Mouse (Mus musculus): ENCODE measurements around the gene Smurf1. TPM values are rescaled to one million over a fixed set of nuclear protein-coding genes. Genes with fewer than 3 reads are reported as not detected.

The Smurf1 gene
- polyA plus RNA-seq, 1 experiment: 19.7 TPM

- no peaks in the 10 kb centered on the region for H3K9me3 ChIP-seq (replicated peaks; ENCODE audit: control insufficient read depth, insufficient read depth, low read length, poor library complexity, severe bottlenecking)
- no peak overlapping the region for H3K4me3 ChIP-seq (ENCODE audit: low read depth, low read length)
- no peak overlapping the region for H3K27ac ChIP-seq (ENCODE audit: insufficient read depth, low read length)
- TF ChIP-seq POLR2A (IDR thresholded peaks at IDR 0.05; ENCODE audit: insufficient read depth, low read length): no peak
- TF ChIP-seq EP300 (IDR thresholded peaks at IDR 0.05; ENCODE audit: insufficient read depth, low read depth, low read length): no peak
- TF ChIP-seq CTCF (IDR thresholded peaks at IDR 0.05; ENCODE audit: low read depth, low read length): no peak
- no peak overlapping the region for H3K9ac ChIP-seq (ENCODE audit: low read depth, poor library complexity, severe bottlenecking)
- H3K36me3 ChIP-seq (ENCODE audit: control insufficient read depth, insufficient read depth, low read length, poor library complexity, severe bottlenecking): no peaks in the 10 kb centered on the region
- no peaks in the 10 kb centered on the region for H3K27me3 ChIP-seq (ENCODE audit: control insufficient read depth, insufficient read depth, low read length, poor library complexity, severe bottlenecking)
- H3K4me1 ChIP-seq (ENCODE audit: control insufficient read depth, insufficient read depth, low read length): no peaks in the 10 kb centered on the region
Measured at GRCm38 (mm10) chr5:144944932-144945331, 20.7 kb downstream of the Smurf1 start.

- Histone ChIP-seq H3K4me1 (ENCODE audit: control insufficient read depth, insufficient read depth, low read length) (no peaks in the 10 kb centered on the region), H3K27ac (ENCODE audit: insufficient read depth, low read length) (no peak overlapping the region), H3K27me3 (ENCODE audit: control insufficient read depth, insufficient read depth, low read length, poor library complexity, severe bottlenecking) (no peaks in the 10 kb centered on the region), H3K36me3 (ENCODE audit: control insufficient read depth, insufficient read depth, low read length, poor library complexity, severe bottlenecking) (no peaks in the 10 kb centered on the region), H3K4me3 (ENCODE audit: low read depth, low read length) (no peak overlapping the region), H3K9me3 (replicated peaks; ENCODE audit: control insufficient read depth, insufficient read depth, low read length, poor library complexity, severe bottlenecking) (no peaks in the 10 kb centered on the region), H3K9ac (ENCODE audit: low read depth, poor library complexity, severe bottlenecking) (no peak overlapping the region)
- TF ChIP-seq EP300 (IDR thresholded peaks at IDR 0.05; ENCODE audit: insufficient read depth, low read depth, low read length) (no peak), POLR2A (IDR thresholded peaks at IDR 0.05; ENCODE audit: insufficient read depth, low read length) (no peak), CTCF (IDR thresholded peaks at IDR 0.05; ENCODE audit: low read depth, low read length) (no peak)
Measured at GRCm38 (mm10) chr5:144944370-144944769, 21.3 kb downstream of the Smurf1 start.

- no peak for TF ChIP-seq POLR2A (IDR thresholded peaks at IDR 0.05; ENCODE audit: insufficient read depth, low read length)
- no peak for TF ChIP-seq EP300 (IDR thresholded peaks at IDR 0.05; ENCODE audit: insufficient read depth, low read depth, low read length)
- no peak for TF ChIP-seq CTCF (IDR thresholded peaks at IDR 0.05; ENCODE audit: low read depth, low read length)
- no peak overlapping the region for H3K27ac ChIP-seq (ENCODE audit: insufficient read depth, low read length)
- H3K9me3 ChIP-seq (replicated peaks; ENCODE audit: control insufficient read depth, insufficient read depth, low read length, poor library complexity, severe bottlenecking): no peaks in the 10 kb centered on the region
- no peaks in the 10 kb centered on the region for H3K36me3 ChIP-seq (ENCODE audit: control insufficient read depth, insufficient read depth, low read length, poor library complexity, severe bottlenecking)
- no peaks in the 10 kb centered on the region for H3K4me1 ChIP-seq (ENCODE audit: control insufficient read depth, insufficient read depth, low read length)
- no peak overlapping the region for H3K9ac ChIP-seq (ENCODE audit: low read depth, poor library complexity, severe bottlenecking)
- H3K27me3 ChIP-seq (ENCODE audit: control insufficient read depth, insufficient read depth, low read length, poor library complexity, severe bottlenecking): no peaks in the 10 kb centered on the region
- H3K4me3 ChIP-seq (ENCODE audit: low read depth, low read length): no peak overlapping the region
Measured at GRCm38 (mm10) chr5:144943346-144943745, 22.3 kb downstream of the Smurf1 start.

GRCm38 (mm10) chr5:144942431-144942830, 23.2 kb downstream of the Smurf1 start:
- no peaks in the 10 kb centered on the region for H3K36me3 ChIP-seq (ENCODE audit: control insufficient read depth, insufficient read depth, low read length, poor library complexity, severe bottlenecking)
- H3K9me3 ChIP-seq (replicated peaks; ENCODE audit: control insufficient read depth, insufficient read depth, low read length, poor library complexity, severe bottlenecking): no peaks in the 10 kb centered on the region
- H3K27ac ChIP-seq (ENCODE audit: insufficient read depth, low read length): no peak overlapping the region
- no peak for TF ChIP-seq POLR2A (IDR thresholded peaks at IDR 0.05; ENCODE audit: insufficient read depth, low read length)
- no peak overlapping the region for H3K4me3 ChIP-seq (ENCODE audit: low read depth, low read length)
- H3K9ac ChIP-seq (ENCODE audit: low read depth, poor library complexity, severe bottlenecking): no peak overlapping the region
- no peaks in the 10 kb centered on the region for H3K4me1 ChIP-seq (ENCODE audit: control insufficient read depth, insufficient read depth, low read length)
- no peaks in the 10 kb centered on the region for H3K27me3 ChIP-seq (ENCODE audit: control insufficient read depth, insufficient read depth, low read length, poor library complexity, severe bottlenecking)

- TF ChIP-seq EP300 (IDR thresholded peaks at IDR 0.05; ENCODE audit: insufficient read depth, low read depth, low read length) (no peak), CTCF (IDR thresholded peaks at IDR 0.05; ENCODE audit: low read depth, low read length) (no peak), POLR2A (IDR thresholded peaks at IDR 0.05; ENCODE audit: insufficient read depth, low read length) (no peak)
- H3K36me3 ChIP-seq (ENCODE audit: control insufficient read depth, insufficient read depth, low read length, poor library complexity, severe bottlenecking): no peaks in the 10 kb centered on the region
- no peaks in the 10 kb centered on the region for H3K9me3 ChIP-seq (replicated peaks; ENCODE audit: control insufficient read depth, insufficient read depth, low read length, poor library complexity, severe bottlenecking)
- no peak overlapping the region for H3K27ac ChIP-seq (ENCODE audit: insufficient read depth, low read length)
- H3K4me3 ChIP-seq (ENCODE audit: low read depth, low read length): no peak overlapping the region
- no peak overlapping the region for H3K9ac ChIP-seq (ENCODE audit: low read depth, poor library complexity, severe bottlenecking)
- no peaks in the 10 kb centered on the region for H3K4me1 ChIP-seq (ENCODE audit: control insufficient read depth, insufficient read depth, low read length)
- no peaks in the 10 kb centered on the region for H3K27me3 ChIP-seq (ENCODE audit: control insufficient read depth, insufficient read depth, low read length, poor library complexity, severe bottlenecking)
Measured at GRCm38 (mm10) chr5:144940904-144941303, 24.7 kb downstream of the Smurf1 start.

- H3K4me3 ChIP-seq (ENCODE audit: low read depth, low read length): no peak overlapping the region
- peaks cover 3% of the 10 kb centered on the region for H3K4me1 ChIP-seq (ENCODE audit: control insufficient read depth, insufficient read depth, low read length)
- H3K9ac ChIP-seq (ENCODE audit: low read depth, poor library complexity, severe bottlenecking): no peak overlapping the region
- H3K36me3 ChIP-seq (ENCODE audit: control insufficient read depth, insufficient read depth, low read length, poor library complexity, severe bottlenecking): no peaks in the 10 kb centered on the region
- TF ChIP-seq POLR2A (IDR thresholded peaks at IDR 0.05; ENCODE audit: insufficient read depth, low read length): no peak
- no peak for TF ChIP-seq CTCF (IDR thresholded peaks at IDR 0.05; ENCODE audit: low read depth, low read length)
- TF ChIP-seq EP300 (IDR thresholded peaks at IDR 0.05; ENCODE audit: insufficient read depth, low read depth, low read length): no peak
- no peak overlapping the region for H3K27ac ChIP-seq (ENCODE audit: insufficient read depth, low read length)
- H3K27me3 ChIP-seq (ENCODE audit: control insufficient read depth, insufficient read depth, low read length, poor library complexity, severe bottlenecking): no peaks in the 10 kb centered on the region
- no peaks in the 10 kb centered on the region for H3K9me3 ChIP-seq (replicated peaks; ENCODE audit: control insufficient read depth, insufficient read depth, low read length, poor library complexity, severe bottlenecking)
Measured at GRCm38 (mm10) chr5:144937304-144937703, 28.3 kb downstream of the Smurf1 start.

Data from ES-Bruce4 (cell line).